Mouse (Mus musculus) heart, adult 11 months (tissue): ENCODE measurements around the gene Gm49510.

Experiments used
- DNase-seq: peaks from one replicate; pipeline ENCODE4 v3.0.0; 2022

Gene Gm49510

GRCm38 (mm10) chr15:78878792-78879516 is 20.5 kb upstream of the Gm49510 start:
- peak; percentile 97 for DNase-seq

GRCm38 (mm10) chr15:78880432-78880831 is 19.0 kb upstream of the Gm49510 start:
- DNase-seq, result no peak

GRCm38 (mm10) chr15:78881828-78882227 is 17.6 kb upstream of the Gm49510 start:
- no peak for DNase-seq

GRCm38 (mm10) chr15:78889401-78889853 is 10.0 kb upstream of the Gm49510 start:
- no peak for DNase-seq

GRCm38 (mm10) chr15:78892440-78892839 is 7.0 kb upstream of the Gm49510 start:
- no peak for DNase-seq

- DNase-seq, result no peak
Measured at GRCm38 (mm10) chr15:78894726-78895125, 4.7 kb upstream of the Gm49510 start.

- DNase-seq, result peak; percentile 94
Measured at GRCm38 (mm10) chr15:78895741-78896140, 3.7 kb upstream of the Gm49510 start.

GRCm38 (mm10) chr15:78896149-78896548 is 3.3 kb upstream of the Gm49510 start:
- peak; percentile 93 for DNase-seq

GRCm38 (mm10) chr15:78897488-78897887 is 2.0 kb upstream of the Gm49510 start:
- DNase-seq, result no peak

GRCm38 (mm10) chr15:78898507-78899001 is 913 bp upstream of the Gm49510 start:
- no peak for DNase-seq

GRCm38 (mm10) chr15:78899740-78900584 is 495 bp downstream of the Gm49510 start, which contains the start of gene Sh3bp1:
Gene Sh3bp1 (plus strand): TSS chr15:78899768.
- DNase-seq, result peak; percentile 98

- DNase-seq, result peak; percentile 96
Measured at GRCm38 (mm10) chr15:78900585-78901421, 1.3 kb downstream of the Gm49510 start.

GRCm38 (mm10) chr15:78901422-78901789 is 1.9 kb downstream of the Gm49510 start:
- DNase-seq, result no peak

- DNase-seq, result peak; percentile 96
Measured at GRCm38 (mm10) chr15:78903243-78903642, 3.8 kb downstream of the Gm49510 start.

GRCm38 (mm10) chr15:78908399-78908798 is 8.9 kb downstream of the Gm49510 start:
- no peak for DNase-seq

- no peak for DNase-seq
Measured at GRCm38 (mm10) chr15:78908982-78909381, 9.5 kb downstream of the Gm49510 start.

GRCm38 (mm10) chr15:78912040-78912439 is 12.6 kb downstream of the Gm49510 start:
- no peak for DNase-seq

- peak; percentile 99 for DNase-seq
Measured at GRCm38 (mm10) chr15:78913632-78914090, 14.2 kb downstream of the Gm49510 start, which contains the start of gene Pdxp. Gene Pdxp (plus strand): TSS chr15:78913919.

GRCm38 (mm10) chr15:78914091-78914822 is 14.8 kb downstream of the Gm49510 start:
- DNase-seq, result peak; percentile 94

GRCm38 (mm10) chr15:78914823-78915659 is 15.6 kb downstream of the Gm49510 start:
- DNase-seq, result no peak

GRCm38 (mm10) chr15:78915660-78916017 is 16.2 kb downstream of the Gm49510 start:
- DNase-seq, result peak; percentile 98
